Mouse (Mus musculus) E14TG2a.4 (cell line): Measurements from ENCODE around the gene Vmn1r203.
"Not testable (repeated sequence)": the region's sequence is repeated elsewhere in the genome, so short reads cannot be mapped to it uniquely, and the experiment has no call there.

Experiments used
- H3K27me3 ChIP-seq: 2 replicates; pipeline ENCODE4 v1.6.1; 2014; ENCODE audit warnings: low read length, control low read depth; ENCODE audit not compliant: insufficient read depth
- H3K36me3 ChIP-seq: 2 replicates; pipeline ENCODE4 v1.6.1; 2014; ENCODE audit warnings: low read length, control low read depth; ENCODE audit not compliant: insufficient read depth
- H3K4me1 ChIP-seq: replicated peaks from 2 replicates; pipeline ENCODE4 v1.6.1; 2014; ENCODE audit warnings: low read depth, low read length, control low read depth
- H3K4me3 ChIP-seq: replicated peaks from 2 replicates; pipeline ENCODE4 v1.5.1; 2014; ENCODE audit warnings: mild to moderate bottlenecking, low read length
- H3K9me3 ChIP-seq: 2 replicates; pipeline ENCODE4 v1.6.1; 2014; ENCODE audit warnings: low read length, control low read depth
- CTCF ChIP-seq: conservative IDR thresholded peaks from 2 replicates; pipeline ENCODE4 v1.5.1; 2014; ENCODE audit warnings: low read length
- NANOG ChIP-seq: IDR thresholded peaks from 2 replicates; pipeline ENCODE4 v1.6.1; 2014; ENCODE audit warnings: borderline replicate concordance, low read length, mixed read lengths
- POU5F1 ChIP-seq: IDR thresholded peaks from 2 replicates; pipeline ENCODE4 v1.6.1; 2014; ENCODE audit warnings: low read length, borderline replicate concordance

Gene Vmn1r203

DNA sequence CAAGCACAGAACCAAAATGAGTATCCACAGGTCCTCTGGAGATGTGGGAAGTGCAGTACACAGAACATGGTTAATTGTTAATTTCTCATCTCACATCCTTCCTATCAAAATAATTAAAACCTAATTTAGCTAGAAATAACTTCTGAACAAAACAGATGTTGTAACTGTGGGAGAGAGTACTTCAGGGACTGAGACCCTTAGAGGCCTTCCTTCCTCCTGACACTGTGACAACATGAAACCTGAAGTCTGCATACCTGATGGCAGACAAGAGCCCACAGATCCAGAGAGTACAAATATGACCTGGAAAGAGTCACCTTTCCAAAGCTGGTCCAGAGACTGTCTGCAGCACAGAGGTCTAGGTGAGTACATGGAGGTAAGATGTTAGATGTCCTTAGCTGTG, at the start of gene Vmn1r203:
TSS of gene Vmn1r203 (plus strand) at position 301 of the 400 bp plus-strand sequence.
- H3K27me3 ChIP-seq: no peaks in the 10 kb centered on the region
- H3K9me3 ChIP-seq: no peaks in the 10 kb centered on the region
- no peak within 1 kb of the TSS for H3K4me3 ChIP-seq
- H3K4me1 ChIP-seq: no peaks in the 10 kb centered on the region
- TF ChIP-seq CTCF (no peak), NANOG (no peak), POU5F1 (no peak)
- H3K36me3 ChIP-seq: no peaks in the 10 kb centered on the region

DNA sequence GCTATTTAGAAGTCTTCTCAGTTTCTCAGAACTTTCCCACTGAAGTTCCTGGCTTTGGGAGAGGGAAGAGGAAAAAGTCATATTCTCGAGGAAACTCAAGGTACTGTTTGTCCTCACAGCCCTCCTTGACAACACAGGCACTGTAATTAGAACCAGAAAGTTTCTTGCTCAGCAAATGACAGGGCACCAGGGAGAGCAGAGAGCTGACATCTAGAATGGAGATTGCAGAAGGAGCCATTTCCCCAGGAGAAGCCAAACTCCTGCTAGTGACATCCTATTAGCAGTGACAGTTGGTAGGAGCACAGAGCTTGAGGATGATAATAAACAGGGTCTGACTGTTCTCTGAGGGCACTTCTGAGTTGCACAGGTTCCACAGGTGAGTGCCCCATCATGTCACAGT, 46.3 kb upstream of the Vmn1r203 start, which contains the start of gene Vmn1r201:
TSS of gene Vmn1r201 (plus strand) at position 301 of the 400 bp plus-strand sequence.
- Histone ChIP-seq H3K36me3 (no peaks in the 10 kb centered on the region), H3K27me3 (no peaks in the 10 kb centered on the region), H3K4me1 (no peaks in the 10 kb centered on the region), H3K4me3 (no peak within 1 kb of the TSS), H3K9me3 (peaks cover 5% of the 10 kb centered on the region)
- TF ChIP-seq POU5F1 (no peak), CTCF (no peak), NANOG (no peak)

GRCm38 (mm10) chr13:22502431-22502830, 15.5 kb upstream of the Vmn1r203 start:
- H3K36me3 ChIP-seq: no peaks in the 10 kb centered on the region
- no peak for TF ChIP-seq CTCF
- TF ChIP-seq NANOG: no peak
- no peak for TF ChIP-seq POU5F1
- no peaks in the 10 kb centered on the region for H3K4me1 ChIP-seq
- H3K27me3 ChIP-seq: no peaks in the 10 kb centered on the region
- H3K4me3 ChIP-seq: no peak overlapping the region
- no peaks in the 10 kb centered on the region for H3K9me3 ChIP-seq

DNA sequence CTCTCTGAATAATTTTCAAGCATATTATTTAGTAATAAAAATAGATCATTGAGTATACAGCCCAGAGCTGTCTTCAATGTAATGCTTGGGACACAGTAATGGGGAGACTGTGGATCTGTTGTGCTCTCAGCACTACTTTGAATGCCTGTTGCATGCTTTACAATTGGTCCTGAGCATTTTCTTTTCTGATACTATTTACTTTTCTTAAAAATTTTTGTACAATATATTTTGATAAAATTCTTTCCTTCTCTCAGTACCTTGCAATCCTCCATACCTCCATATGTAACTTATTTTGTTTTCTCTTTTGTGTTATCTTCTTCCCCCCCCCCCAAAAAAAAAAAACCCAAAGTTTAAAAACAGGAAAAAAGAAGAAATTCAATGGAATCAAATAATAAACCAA, 12.6 kb upstream of the Vmn1r203 start, which contains the start of gene Vmn1r202:
TSS of gene Vmn1r202 (minus strand) at position 101 of the 400 bp plus-strand sequence.
- Histone ChIP-seq H3K36me3 (no peaks in the 10 kb centered on the region), H3K27me3 (no peaks in the 10 kb centered on the region), H3K4me3 (no peak within 1 kb of the TSS), H3K4me1 (no peaks in the 10 kb centered on the region), H3K9me3 (no peaks in the 10 kb centered on the region)
- TF ChIP-seq POU5F1 (no peak), NANOG (no peak), CTCF (no peak)

- H3K36me3 ChIP-seq, H3K27me3 ChIP-seq, H3K4me1 ChIP-seq, H3K9me3 ChIP-seq, H3K4me3 ChIP-seq: not testable (repeated sequence)
Measured at GRCm38 (mm10) chr13:22552898-22553297, 35.0 kb downstream of the Vmn1r203 start, which contains the start of gene Vmn1r204. Vmn1r204 (plus strand) TSS chr13:22553198.

- not testable (repeated sequence) for H3K27me3 ChIP-seq, H3K4me1 ChIP-seq, H3K36me3 ChIP-seq, H3K9me3 ChIP-seq, H3K4me3 ChIP-seq
Measured at GRCm38 (mm10) chr13:22574911-22575310, 57.0 kb downstream of the Vmn1r203 start.
